Mouse (Mus musculus) intestine, embryonic 14.5 days (tissue): ENCODE data around the gene Ccl27a. TPM values are rescaled to one million over a fixed set of nuclear protein-coding genes. Genes with fewer than 3 reads are reported as not detected.
A peak's percentile ranks its signal among the peaks of the same experiment; 100 is the strongest.

Experiments used
- ATAC-seq: fragments of 200-750 bp; cut with Nextera tagmentation; replicated peaks from 2 replicates; pipeline ENCODE4 v1.8.0; 2017; ENCODE audit warnings: low read depth, moderate number of reproducible peaks, moderate TSS enrichment, moderate library complexity; ENCODE audit not compliant: low FRiP score, low TSS enrichment
- DNase-seq: peaks from one replicate; pipeline ENCODE4 v3.0.0-alpha.2; 2018; ENCODE audit warnings: low spot score
- H3K27ac ChIP-seq: fragments of 300-500 bp; sonication (generic); 2 replicates; pipeline ENCODE4 v1.5.1; 2014; ENCODE audit warnings: low read depth, mild to moderate bottlenecking, control low read depth
- H3K27me3 ChIP-seq: fragments of 300-500 bp; sonication (generic); replicated peaks from 2 replicates; pipeline ENCODE4 v1.6.1; 2014; ENCODE audit warnings: low read length, control low read depth; ENCODE audit not compliant: control insufficient read depth, insufficient read depth
- H3K36me3 ChIP-seq: fragments of 300-500 bp; sonication (generic); 2 replicates; pipeline ENCODE4 v1.6.1; 2014; ENCODE audit warnings: low read length, control low read depth; ENCODE audit not compliant: control insufficient read depth, insufficient read depth
- H3K4me1 ChIP-seq: fragments of 300-500 bp; sonication (generic); replicated peaks from 2 replicates; pipeline ENCODE4 v1.6.1; 2014; ENCODE audit warnings: low read length, control low read depth, mixed read lengths; ENCODE audit not compliant: control insufficient read depth, insufficient read depth
- H3K4me2 ChIP-seq: fragments of 300-500 bp; sonication (generic); 2 replicates; pipeline ENCODE4 v1.6.1; 2014; ENCODE audit warnings: low read length
- H3K4me3 ChIP-seq: fragments of 300-500 bp; sonication (generic); 2 replicates; pipeline ENCODE4 v1.5.1; 2014; ENCODE audit warnings: low read depth, low read length, control low read depth, mixed read lengths
- H3K9ac ChIP-seq: fragments of 300-500 bp; sonication (generic); 2 replicates; pipeline ENCODE4 v1.6.1; 2014; ENCODE audit warnings: mild to moderate bottlenecking, low read length
- H3K9me3 ChIP-seq: fragments of 300-500 bp; sonication (generic); 2 replicates; pipeline ENCODE4 v1.6.1; 2016; ENCODE audit warnings: low read length, control low read depth; ENCODE audit not compliant: control insufficient read depth
- WGBS: fragments of 180-500 bp; shearing (Covaris S2); extraction: QIAGEN DNeasy Blood & Tissue Kit; methylation state at CpG from one replicate; pipeline ENCODE4 v1.1.7; 2014; 5-methylcytosine and 5-hydroxymethylcytosine counted together
- polyA plus RNA-seq: library from polyadenylated mRNA; unstranded; fragments of >200 nt; fragmentation: Nextera tagmentation; extraction: Ambion mirVana; gene quantifications from 2 replicates; pipeline ENCODE4 v1.2.1, GENCODE M21; 2014

Ccl27a gene
- polyA plus RNA-seq, 1 experiment from 2014 or later: 35.0 TPM

GRCm38 (mm10) chr4:41744131-41744530 is 29.9 kb downstream of the Ccl27a start:
- Histone ChIP-seq H3K4me2 (no peak overlapping the region), H3K9me3 (peaks cover 14% of the 10 kb centered on the region; the same call in 1 of the 2 replicates), H3K9ac (no peak overlapping the region), H3K4me1 (peaks cover 12% of the 10 kb centered on the region), H3K4me3 (no peak overlapping the region), H3K27ac (no peak overlapping the region), H3K27me3 (no peaks in the 10 kb centered on the region), H3K36me3 (peaks cover 4% of the 10 kb centered on the region)
- 79% methylated on average over 2 of the region's 2 CpGs for WGBS
- ATAC-seq (no peak), DNase-seq (no peak)

GRCm38 (mm10) chr4:41741158-41741560 is 32.9 kb downstream of the Ccl27a start:
- Histone ChIP-seq H3K27ac (peak overlapping the region; percentile 82), H3K36me3 (peaks cover 16% of the 10 kb centered on the region), H3K9ac (peak overlapping the region; percentile 69), H3K27me3 (no peaks in the 10 kb centered on the region), H3K4me1 (peaks cover 12% of the 10 kb centered on the region), H3K4me3 (peak overlapping the region; percentile 76), H3K4me2 (peak overlapping the region; percentile 94), H3K9me3 (0 out of 2 replicates have a peak, but pooled peaks cover 4% of the 10 kb centered on the region)
- under 1% methylated on average over 27 of the region's 27 CpGs for WGBS
- DNase-seq (peak; percentile 94), ATAC-seq (peak; percentile 95)

- no peaks in the 10 kb centered on the region for H3K27me3 ChIP-seq
- ATAC-seq (peak; percentile 85), DNase-seq (no peak)
- H3K27ac ChIP-seq: peak overlapping the region; percentile 82
- peaks cover 12% of the 10 kb centered on the region for H3K4me1 ChIP-seq
- H3K4me3 ChIP-seq: peak overlapping the region; percentile 76
- peak overlapping the region; percentile 94 for H3K4me2 ChIP-seq
- H3K36me3 ChIP-seq: peaks cover 16% of the 10 kb centered on the region
- H3K9ac ChIP-seq: peak overlapping the region; percentile 69
- 1% methylated on average over 45 of the region's 48 CpGs for WGBS
- 0 out of 2 replicates have a peak, but pooled peaks cover 2% of the 10 kb centered on the region for H3K9me3 ChIP-seq
Observed at GRCm38 (mm10) chr4:41740380-41741157, 33.5 kb downstream of the Ccl27a start.

GRCm38 (mm10) chr4:41739260-41739659 is 34.8 kb downstream of the Ccl27a start:
- no peak overlapping the region for H3K4me3 ChIP-seq
- H3K4me2 ChIP-seq: no peak overlapping the region
- peaks cover 16% of the 10 kb centered on the region for H3K36me3 ChIP-seq
- DNase-seq (no peak), ATAC-seq (no peak)
- 93% methylated on average over 13 of the region's 13 CpGs for WGBS
- H3K9me3 ChIP-seq: 0 out of 2 replicates have a peak, but pooled peaks cover 2% of the 10 kb centered on the region
- no peaks in the 10 kb centered on the region for H3K27me3 ChIP-seq
- peaks cover 12% of the 10 kb centered on the region for H3K4me1 ChIP-seq
- H3K27ac ChIP-seq: no peak overlapping the region
- no peak overlapping the region for H3K9ac ChIP-seq

GRCm38 (mm10) chr4:41738256-41738603 is 35.8 kb downstream of the Ccl27a start:
- ATAC-seq: no peak
- Histone ChIP-seq H3K9me3 (0 out of 2 replicates have a peak, but pooled peaks cover 2% of the 10 kb centered on the region), H3K36me3 (peaks cover 16% of the 10 kb centered on the region), H3K4me1 (peaks cover 12% of the 10 kb centered on the region), H3K9ac (no peak overlapping the region), H3K4me2 (no peak overlapping the region), H3K27ac (no peak overlapping the region), H3K4me3 (no peak overlapping the region), H3K27me3 (peaks cover 6% of the 10 kb centered on the region)
- 78% methylated on average over 1 of the region's 1 CpGs for WGBS
- DNase-seq: no peak

GRCm38 (mm10) chr4:41737602-41738255 is 36.3 kb downstream of the Ccl27a start:
- Histone ChIP-seq H3K9me3 (0 out of 2 replicates have a peak, but pooled peaks cover 2% of the 10 kb centered on the region), H3K36me3 (peaks cover 16% of the 10 kb centered on the region), H3K4me2 (no peak overlapping the region), H3K4me3 (no peak overlapping the region), H3K27ac (no peak overlapping the region), H3K9ac (no peak overlapping the region), H3K27me3 (peaks cover 11% of the 10 kb centered on the region), H3K4me1 (peaks cover 12% of the 10 kb centered on the region)
- peak; percentile 65 for ATAC-seq
- DNase-seq: peak; percentile 77
- WGBS: 32% methylated on average over 8 of the region's 8 CpGs

GRCm38 (mm10) chr4:41731052-41731765 is 42.8 kb downstream of the Ccl27a start, which contains the start of gene Arid3c:
Gene Arid3c (minus strand): TSS chr4:41731142.
- Histone ChIP-seq H3K27ac (no peak within 1 kb of the TSS), H3K4me2 (peak within 1 kb of the TSS; percentile 44), H3K27me3 (peaks cover 71% of the 10 kb centered on the region), H3K9me3 (0 out of 2 replicates have a peak, but pooled peaks cover 2% of the 10 kb centered on the region), H3K36me3 (no peaks in the 10 kb centered on the region), H3K4me1 (peaks cover 6% of the 10 kb centered on the region; the same call in 1 of the 2 replicates), H3K9ac (no peak within 1 kb of the TSS), H3K4me3 (peak within 1 kb of the TSS; percentile 25)
- 1% methylated on average over 49 of the region's 50 CpGs for WGBS
- DNase-seq: peak; percentile 66
- 0 out of 2 replicates have a peak, but pooled peaks have one; percentile 34 for ATAC-seq
